Mouse (Mus musculus) gastrocnemius, adult 2 months (tissue): Measurements from ENCODE around the gene Pla2g5. TPM values are rescaled to one million over a fixed set of nuclear protein-coding genes. Genes with fewer than 3 reads are reported as not detected.
"Not testable (repeated sequence)": the region's sequence is repeated elsewhere in the genome, so short reads cannot be mapped to it uniquely, and the experiment has no call there.

Experiments used
- DNase-seq: peaks from one replicate; pipeline ENCODE4 v3.0.0; 2022
- H3K27ac ChIP-seq: fragments of 200-600 bp; 2 replicates; pipeline ENCODE4 v1.8.1; 2022; ENCODE audit warnings: mild to moderate bottlenecking
- H3K4me3 ChIP-seq: fragments of 200-600 bp; 2 replicates; pipeline ENCODE4 v1.8.1; 2022; ENCODE audit warnings: mild to moderate bottlenecking, moderate library complexity
- CTCF ChIP-seq: fragments of 200-600 bp; IDR thresholded peaks from 2 replicates; pipeline ENCODE4 v1.8.1; 2022; ENCODE audit warnings: antibody characterized with exemption, mild to moderate bottlenecking, moderate library complexity
- intact Hi-C: fragments of 180-260 bp; cut with DNase I; formaldehyde crosslinking; loops from one replicate; pipeline ENCODE4 v1.15.1; 2025
- total RNA-seq, 2 experiments: library from RNA; stranded (reverse); gene quantifications; 2 replicates each; pipeline ENCODE4 v1.2.3; 2021

Gene Pla2g5
- total RNA-seq, 2 experiments from 2014 or later, result 0.92 to 2.1 TPM

- DNase-seq, result peak; percentile 25
- no peak for TF ChIP-seq CTCF
- H3K27ac ChIP-seq, result peak within 1 kb of the TSS; percentile 49; the same call in 1 of the 2 replicates
- intact Hi-C loops, result no loop called here
- H3K4me3 ChIP-seq, result no peak within 1 kb of the TSS
Measured at GRCm38 (mm10) chr4:138877731-138878130, 14.4 kb upstream of the Pla2g5 start, which contains the start of gene Pla2g2e. TSS of gene Pla2g2e (plus strand) at chr4:138877942.

- Histone ChIP-seq H3K4me3 (no peak overlapping the region), H3K27ac (no peak overlapping the region)
- DNase-seq, result no peak
- intact Hi-C loops, result no loop called here
- TF ChIP-seq CTCF, result no peak
Measured at GRCm38 (mm10) chr4:138875986-138876385, 12.7 kb upstream of the Pla2g5 start.

GRCm38 (mm10) chr4:138875275-138875674 is 12.0 kb upstream of the Pla2g5 start:
- intact Hi-C loops, H3K27ac ChIP-seq: not testable (repeated sequence)

GRCm38 (mm10) chr4:138873864-138874263 is 10.6 kb upstream of the Pla2g5 start, which contains the start of gene Gm13030:
TSS of gene Gm13030 (minus strand) at chr4:138873964.
- intact Hi-C loops, result no loop called here
- no peak for TF ChIP-seq CTCF

More at GRCm38 (mm10) chr4:138875275-138875674, 12.0 kb upstream of the Pla2g5 start:
- H3K4me3 ChIP-seq, DNase-seq: not testable (repeated sequence)

GRCm38 (mm10) chr4:138868666-138869065 is 5.4 kb upstream of the Pla2g5 start:
- Histone ChIP-seq H3K4me3 (no peak overlapping the region), H3K27ac (no peak overlapping the region)
- peak; percentile 10 for DNase-seq
- intact Hi-C loops, result no loop called here
- TF ChIP-seq CTCF, result no peak

More at GRCm38 (mm10) chr4:138873864-138874263, 10.6 kb upstream of the Pla2g5 start, which contains the start of gene Gm13030:
- no peak for DNase-seq
- Histone ChIP-seq H3K27ac (no peak within 1 kb of the TSS), H3K4me3 (no peak within 1 kb of the TSS)

- TF ChIP-seq CTCF, result peak; percentile 95
- H3K4me3 ChIP-seq, result no peak overlapping the region
- H3K27ac ChIP-seq, result no peak overlapping the region
Measured at GRCm38 (mm10) chr4:138866413-138866812, 3.1 kb upstream of the Pla2g5 start.

GRCm38 (mm10) chr4:138865991-138866390 is 2.7 kb upstream of the Pla2g5 start:
- peak; percentile 17 for DNase-seq
- no peak overlapping the region for H3K27ac ChIP-seq
- TF ChIP-seq CTCF, result no peak
- intact Hi-C loops, result loop anchor here (1.0 kb wide), 1 partner anchor 18 kb away; no protein-coding TSS in a partner anchor
- no peak overlapping the region for H3K4me3 ChIP-seq

More at GRCm38 (mm10) chr4:138866413-138866812, 3.1 kb upstream of the Pla2g5 start:
- peak; percentile 71 for DNase-seq
- intact Hi-C loops, result loop anchor here (1.0 kb wide), 1 partner anchor 18 kb away; no protein-coding TSS in a partner anchor

- H3K4me3 ChIP-seq, result no peak overlapping the region
- intact Hi-C loops, result no loop called here
- H3K27ac ChIP-seq, result no peak overlapping the region
- TF ChIP-seq CTCF, result no peak
- peak; percentile 13 for DNase-seq
Measured at GRCm38 (mm10) chr4:138865092-138865491, 1.8 kb upstream of the Pla2g5 start.

GRCm38 (mm10) chr4:138859728-138860127 is 3.6 kb downstream of the Pla2g5 start:
- peak; percentile 56 for TF ChIP-seq CTCF
- intact Hi-C loops, result no loop called here
- Histone ChIP-seq H3K4me3 (no peak overlapping the region), H3K27ac (no peak overlapping the region)
- DNase-seq, result peak; percentile 70

- intact Hi-C loops, result no loop called here
- no peak overlapping the region for H3K4me3 ChIP-seq
- DNase-seq, result no peak
- H3K27ac ChIP-seq, result no peak overlapping the region
- TF ChIP-seq CTCF, result peak; percentile 12; the same call in 1 of the 2 replicates
Measured at GRCm38 (mm10) chr4:138859245-138859644, 4.0 kb downstream of the Pla2g5 start.

GRCm38 (mm10) chr4:138858446-138858845 is 4.8 kb downstream of the Pla2g5 start:
- no peak for TF ChIP-seq CTCF
- intact Hi-C loops, result no loop called here
- DNase-seq, result no peak
- Histone ChIP-seq H3K4me3 (no peak overlapping the region), H3K27ac (no peak overlapping the region)

GRCm38 (mm10) chr4:138857576-138857975 is 5.7 kb downstream of the Pla2g5 start:
- DNase-seq, result no peak
- intact Hi-C loops, result no loop called here
- no peak overlapping the region for H3K27ac ChIP-seq
- TF ChIP-seq CTCF, result no peak
- no peak overlapping the region for H3K4me3 ChIP-seq

GRCm38 (mm10) chr4:138856491-138856890 is 6.8 kb downstream of the Pla2g5 start:
- Histone ChIP-seq H3K4me3 (no peak overlapping the region), H3K27ac (no peak overlapping the region)
- intact Hi-C loops, result no loop called here
- peak; percentile 80 for TF ChIP-seq CTCF
- DNase-seq, result peak; percentile 61

GRCm38 (mm10) chr4:138855092-138855632 is 8.1 kb downstream of the Pla2g5 start:
- no peak for TF ChIP-seq CTCF
- no peak for DNase-seq
- intact Hi-C loops, result no loop called here
- H3K27ac ChIP-seq, result no peak overlapping the region
- H3K4me3 ChIP-seq, result no peak overlapping the region
